Mouse (Mus musculus): ENCODE results near the gene Gm28729.

DNA sequence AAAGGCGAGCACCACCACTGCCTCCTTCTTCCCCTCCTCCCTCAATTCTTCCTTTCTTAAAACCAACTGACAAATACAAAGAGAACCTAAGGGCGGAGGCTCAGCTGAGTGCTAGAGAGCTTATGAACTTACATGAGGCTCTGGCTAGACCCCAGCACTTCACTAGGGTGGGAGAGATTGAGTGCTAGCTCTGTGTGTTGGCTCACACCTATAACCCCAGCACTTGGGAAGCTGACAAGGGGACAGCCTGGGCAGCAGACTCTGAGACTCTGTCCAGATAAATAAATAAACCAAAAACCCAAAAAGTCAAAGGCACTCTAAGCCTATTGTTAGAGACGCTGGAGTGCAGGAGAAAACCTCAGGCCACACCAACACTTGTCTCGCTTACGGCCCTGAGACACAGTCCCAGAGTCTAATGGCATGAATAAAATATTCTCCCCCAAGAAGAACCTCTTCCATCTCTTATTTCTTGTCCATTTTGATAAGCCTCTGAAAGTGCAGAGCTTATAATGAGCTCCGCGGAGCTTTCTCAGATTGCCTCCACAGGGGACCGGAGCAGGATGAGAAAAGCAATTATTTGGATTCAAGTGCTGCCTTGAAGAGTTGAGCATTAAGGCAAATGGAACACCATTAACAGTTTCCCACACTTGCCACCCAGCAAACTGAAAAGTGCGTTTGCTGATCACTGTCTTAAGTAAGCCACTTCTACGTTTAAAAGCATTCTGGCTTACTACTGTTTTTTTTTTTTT is 64.8 kb downstream of the Gm28729 start:
- TF ChIP-seq CTCF (conservative IDR thresholded peaks at IDR 0.05; ENCODE audit: low read length) (no peak), NANOG (IDR thresholded peaks at IDR 0.05; ENCODE audit: borderline replicate concordance, low read length) (no peak)
